Mouse (Mus musculus): Measurements from ENCODE around the gene Ifna2.

GRCm38 (mm10) chr4:88634311-88634710 is 49.4 kb downstream of the Ifna2 start, which contains the start of gene C87499:
- TF ChIP-seq CTCF (IDR thresholded peaks at IDR 0.05; ENCODE audit: control insufficient read depth, insufficient read depth, insufficient read length): no peak
- no peak for TF ChIP-seq MYOD1 (IDR thresholded peaks at IDR 0.05; ENCODE audit: control insufficient read depth, insufficient read length, low read depth)

Measured in C2C12 (cell line).